Mouse (Mus musculus) WW6 (cell line): ENCODE data around the gene Cep95.
"Not testable (repeated sequence)": the region's sequence is repeated elsewhere in the genome, so short reads cannot be mapped to it uniquely, and the experiment has no call there.

Source experiments
- DNase-seq: peaks from one replicate; pipeline ENCODE4 v3.0.0-alpha.2; 2013; ENCODE audit warnings: low read depth, low spot score

Cep95 gene

GRCm38 (mm10) chr11:106788775-106789459 is at the start of gene Cep95, which contains the start of gene Ddx5:
Gene Cep95 (plus strand): TSS chr11:106789252.
Gene Ddx5 (minus strand): TSS chr11:106789185.
- peak; percentile 99 for DNase-seq

DNA sequence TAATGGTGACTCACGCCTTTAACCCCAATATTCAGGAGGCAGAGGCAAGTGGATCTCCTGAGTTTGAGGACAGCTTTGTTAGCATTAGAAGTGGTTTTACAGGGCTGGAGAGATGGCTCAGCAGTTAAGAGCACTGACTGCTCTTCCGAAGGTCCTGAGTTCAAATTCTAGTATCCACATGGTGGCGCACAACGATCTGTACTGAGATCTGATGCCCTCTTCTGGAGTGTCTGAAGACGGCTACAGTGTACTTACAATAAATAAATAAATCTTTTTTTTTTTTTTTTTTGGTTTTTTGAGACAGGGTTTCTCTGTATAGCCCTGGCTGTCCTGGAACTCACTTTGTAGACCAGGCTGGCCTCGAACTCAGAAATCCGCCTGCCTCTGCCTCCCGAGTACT is 48.3 kb upstream of the Cep95 start:
- not testable (repeated sequence) for DNase-seq

- no peak for DNase-seq
These were observed 47.8 kb upstream of the Cep95 start for GRCm38 (mm10) chr11:106741232-106741631.

DNA sequence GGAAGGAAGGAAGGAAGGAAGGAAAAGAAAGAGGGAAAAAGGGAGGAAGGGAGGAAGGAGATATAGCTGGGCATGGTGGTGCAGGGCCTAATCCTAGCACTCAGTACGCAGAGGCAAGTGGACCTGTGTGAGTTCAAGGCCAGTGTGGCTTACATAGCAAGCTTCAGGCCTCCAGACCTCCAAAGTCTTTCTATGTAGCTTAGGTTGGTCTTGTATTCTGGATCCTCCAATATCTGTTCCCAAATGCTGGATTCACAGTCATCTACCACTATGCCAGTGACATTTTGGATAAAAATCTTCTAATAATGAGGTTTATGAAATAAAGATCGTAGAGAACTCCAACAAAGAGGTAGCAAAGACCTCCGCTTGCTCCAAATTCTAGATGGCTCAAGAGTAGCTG is 47.2 kb upstream of the Cep95 start:
- no peak for DNase-seq

- DNase-seq: no peak
These were observed 46.6 kb upstream of the Cep95 start for GRCm38 (mm10) chr11:106742388-106742841.

GRCm38 (mm10) chr11:106744949-106745348 is 44.1 kb upstream of the Cep95 start:
- no peak for DNase-seq

DNA sequence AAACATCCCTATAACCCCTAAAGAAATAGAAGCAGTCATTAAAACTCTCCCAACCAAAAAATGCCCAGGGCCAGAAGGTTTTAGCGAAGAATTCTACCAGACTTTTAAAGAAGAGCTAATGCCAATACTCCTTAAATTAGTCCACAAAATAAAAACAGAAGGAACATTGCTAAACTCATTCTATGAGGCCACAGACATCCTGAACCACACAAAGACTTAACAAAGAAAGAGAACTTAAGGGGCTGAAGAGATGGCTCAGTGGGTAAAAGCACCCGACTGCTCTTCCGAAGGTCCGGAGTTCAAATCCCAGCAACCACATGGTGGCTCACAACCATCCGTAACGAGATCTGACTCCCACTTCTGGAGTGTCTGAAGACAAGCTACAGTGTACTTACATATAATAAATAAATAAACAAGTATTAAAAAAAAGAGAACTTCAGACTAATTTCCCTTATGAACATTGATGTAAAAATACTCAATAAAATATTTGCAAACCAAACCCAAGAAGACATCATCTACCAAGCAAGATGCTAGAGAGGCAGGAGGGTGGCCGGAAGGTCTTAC is 39.4 kb upstream of the Cep95 start:
- DNase-seq: not testable (repeated sequence)

DNA sequence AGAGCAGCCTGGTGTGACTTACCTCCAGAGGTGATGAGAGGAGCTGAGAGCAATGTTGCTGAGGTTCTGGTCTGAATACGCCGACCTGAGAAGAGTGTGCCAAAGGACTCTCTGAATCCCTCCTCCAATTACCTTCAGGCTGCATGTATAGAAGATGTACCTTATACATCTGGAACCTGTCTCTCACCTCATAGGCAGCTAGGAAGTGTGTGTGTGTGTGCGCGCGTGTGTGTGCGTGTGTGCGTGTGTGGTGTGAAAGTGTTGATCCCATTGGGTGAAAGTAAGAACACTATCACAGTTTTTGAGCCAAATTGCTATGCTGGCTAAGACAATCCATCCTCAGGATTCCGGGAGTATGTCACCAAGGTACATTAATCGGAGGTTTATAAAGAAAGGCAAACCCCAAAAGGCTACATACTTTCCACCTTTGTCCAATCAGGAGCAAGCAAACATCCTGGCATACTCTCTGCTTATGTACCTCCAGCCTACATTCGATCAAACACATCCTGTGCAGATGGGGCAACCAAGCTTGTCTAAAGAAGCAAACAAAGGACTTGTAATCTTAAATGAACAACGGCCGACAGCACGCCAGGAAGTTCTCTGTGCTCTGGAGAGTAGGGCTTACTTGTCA is 38.8 kb upstream of the Cep95 start, which contains the start of gene Pecam1:
Pecam1 (minus strand) TSS at position 508 of the 631 bp plus-strand sequence.
- no peak for DNase-seq

DNA sequence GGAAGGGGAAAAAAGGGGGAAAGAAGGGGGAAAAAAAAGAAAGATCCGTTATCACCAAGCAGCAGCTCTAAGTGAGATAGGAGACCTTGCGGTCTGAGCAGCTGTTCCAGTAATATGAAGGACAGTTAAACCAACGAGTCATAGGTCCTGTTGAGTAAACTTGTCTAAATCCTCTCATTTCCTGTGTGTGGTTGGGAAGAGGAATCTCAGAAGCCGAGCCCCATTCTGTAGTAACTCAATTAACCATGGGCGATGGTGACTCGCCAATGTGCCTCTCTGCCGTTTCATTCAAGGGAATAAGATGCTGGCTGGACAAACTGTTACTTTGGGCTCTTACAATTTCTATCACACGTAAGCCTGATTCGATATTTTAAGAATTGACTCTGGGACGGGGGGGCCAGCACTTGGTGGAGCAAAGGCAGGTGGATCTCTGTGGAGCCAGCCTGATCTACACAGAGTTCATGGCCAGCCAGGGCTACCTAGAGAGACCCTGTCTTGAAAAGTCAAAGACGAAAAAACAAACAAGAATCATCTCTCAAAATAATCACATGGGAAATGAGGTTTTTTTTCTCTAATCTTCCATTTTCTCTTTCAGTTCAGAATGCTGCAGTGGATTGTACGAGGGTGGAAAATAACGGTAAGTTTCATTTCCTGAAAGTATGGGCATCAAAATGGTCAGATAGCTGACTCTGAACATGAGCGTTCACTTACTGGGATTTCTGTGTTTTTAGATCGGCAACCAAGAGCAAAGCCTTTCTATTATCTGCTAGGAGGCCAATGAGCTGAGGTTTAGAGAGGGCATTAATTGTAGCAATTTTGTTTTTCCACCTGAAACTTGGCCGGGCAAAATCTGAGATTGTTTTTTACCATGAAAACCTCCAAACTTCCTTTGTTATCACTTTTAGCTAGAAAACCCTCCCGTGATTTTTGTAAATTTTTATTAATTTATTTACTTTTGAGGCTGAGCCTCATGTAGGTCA is 37.7 kb upstream of the Cep95 start, which contains the start of gene Milr1:
Milr1 (plus strand) TSS at position 188 of the 980 bp plus-strand sequence.
- no peak for DNase-seq

DNA sequence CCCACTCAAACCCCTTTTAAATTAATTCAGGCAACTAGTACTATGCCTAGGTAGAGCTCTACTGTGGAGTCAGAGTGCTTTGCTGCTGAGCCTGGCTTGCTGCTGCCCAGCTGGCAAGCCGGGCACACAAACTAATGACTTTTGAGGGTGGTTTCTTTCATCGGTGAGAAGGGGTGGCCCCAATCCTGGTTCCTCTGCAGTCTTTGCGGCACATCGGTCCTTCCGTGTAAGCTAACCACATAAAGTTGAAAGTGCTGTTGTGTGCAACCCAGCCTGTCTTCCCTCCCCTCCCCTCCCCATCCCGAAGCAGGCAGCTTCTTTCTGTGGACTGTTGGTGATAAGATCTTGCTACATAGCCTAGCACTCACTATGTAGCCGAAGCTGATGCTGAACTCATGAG is 36.9 kb upstream of the Cep95 start:
- no peak for DNase-seq

DNA sequence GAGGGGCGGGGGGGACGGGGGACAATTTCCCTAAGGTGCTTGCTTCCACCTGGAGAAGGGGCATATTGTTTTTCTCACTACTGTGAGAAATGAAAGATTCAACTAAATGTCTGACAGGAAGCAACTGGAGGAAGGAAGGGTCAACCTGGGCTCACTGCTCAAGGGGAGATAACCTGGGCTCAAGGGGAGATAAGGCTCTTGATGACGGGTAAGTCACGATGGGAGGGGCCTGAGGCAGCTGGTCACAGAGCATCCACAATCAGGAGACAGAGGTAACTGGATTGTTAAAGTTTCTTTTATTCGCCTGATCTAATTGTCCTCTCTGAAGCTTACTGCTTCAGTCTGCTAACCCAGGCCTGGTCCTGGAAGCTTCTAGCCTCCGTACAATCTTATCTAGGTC is 35.7 kb upstream of the Cep95 start:
- DNase-seq: no peak

DNA sequence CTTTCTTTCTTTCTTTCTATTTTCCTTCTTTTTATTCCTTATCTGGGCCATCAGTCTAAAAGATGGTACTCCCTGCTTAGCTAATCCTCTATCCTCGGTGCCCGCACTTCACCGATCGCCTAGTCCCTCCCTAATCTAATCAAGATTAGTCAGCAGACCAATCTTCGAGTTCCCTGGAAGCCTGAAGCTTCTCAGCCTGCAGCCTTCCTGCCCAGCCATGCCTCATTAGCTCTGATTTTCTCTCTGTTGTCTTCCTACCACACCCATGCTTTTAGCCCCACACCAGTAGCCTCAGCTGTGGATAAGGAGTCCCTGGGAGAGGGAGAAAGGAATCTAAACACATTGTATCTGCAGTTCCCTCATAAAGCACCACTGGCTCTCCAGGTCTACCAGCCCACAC is 33.5 kb upstream of the Cep95 start:
- no peak for DNase-seq

DNA sequence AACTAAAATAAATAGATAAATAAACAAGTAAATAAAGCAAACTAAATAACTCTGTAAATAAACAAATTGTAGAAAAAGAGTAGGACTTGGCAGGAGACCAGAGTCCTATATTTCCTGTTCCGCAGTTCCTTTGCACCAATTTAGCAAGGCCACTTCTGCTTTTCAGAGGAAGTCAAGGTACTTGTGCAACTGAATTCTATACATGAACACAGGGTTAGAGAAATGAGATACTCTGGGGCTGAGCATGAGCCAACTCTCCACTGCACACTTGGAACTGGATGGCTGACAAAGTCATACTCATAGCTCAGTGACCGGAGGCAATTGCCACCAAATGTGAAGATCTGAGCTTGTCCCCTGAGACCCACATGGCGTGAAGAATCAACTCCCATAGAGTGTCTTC is 30.0 kb upstream of the Cep95 start:
- DNase-seq: no peak

GRCm38 (mm10) chr11:106760511-106760910 is 28.5 kb upstream of the Cep95 start:
- no peak for DNase-seq

- DNase-seq: no peak
These were observed 26.8 kb upstream of the Cep95 start for GRCm38 (mm10) chr11:106762139-106762799.

DNA sequence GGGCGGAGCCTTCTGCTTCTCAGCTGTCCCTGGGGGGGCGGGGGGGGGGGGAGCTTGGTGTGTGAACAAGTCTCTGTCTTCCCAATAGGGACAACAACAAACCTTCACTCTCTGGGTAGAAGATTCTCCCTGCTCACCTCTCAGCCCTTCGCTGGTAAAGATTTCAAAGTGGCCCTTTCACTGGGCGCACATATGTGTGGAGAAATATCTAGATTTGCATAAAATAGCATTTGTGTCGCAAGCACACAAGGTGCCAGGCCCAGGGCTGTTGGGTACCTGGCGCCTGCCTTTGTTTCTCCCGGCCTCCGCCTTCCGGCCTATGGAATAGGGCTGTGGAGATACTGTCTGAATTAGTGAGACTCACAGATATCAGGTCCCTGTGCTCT is 26.3 kb upstream of the Cep95 start:
- no peak for DNase-seq

DNA sequence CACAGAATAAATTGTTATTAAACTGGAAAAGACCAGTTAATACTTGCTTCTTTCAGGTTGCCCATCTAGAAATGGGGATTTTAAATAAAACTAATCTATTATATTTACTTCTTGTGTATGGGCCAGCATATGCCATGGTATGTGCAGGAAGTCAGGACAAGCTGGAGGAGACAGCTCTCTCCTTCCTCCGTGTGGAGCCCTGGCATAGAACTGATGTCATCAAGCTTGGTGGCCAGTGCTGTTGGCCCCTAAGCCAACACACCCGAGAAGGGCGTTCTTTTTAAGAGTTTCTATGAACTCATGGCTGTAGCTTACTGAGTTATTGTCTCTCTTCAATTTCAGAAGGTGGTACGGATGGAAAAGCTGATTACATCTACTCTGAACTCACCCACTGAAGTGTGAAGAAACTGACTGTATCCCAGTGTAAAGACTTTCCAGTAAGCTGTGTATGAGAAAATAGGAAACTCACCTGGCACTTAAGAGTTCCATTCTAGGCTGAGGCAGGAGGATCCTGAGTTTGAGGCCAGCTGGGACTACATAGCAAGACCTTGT is 22.4 kb upstream of the Cep95 start:
- no peak for DNase-seq

DNA sequence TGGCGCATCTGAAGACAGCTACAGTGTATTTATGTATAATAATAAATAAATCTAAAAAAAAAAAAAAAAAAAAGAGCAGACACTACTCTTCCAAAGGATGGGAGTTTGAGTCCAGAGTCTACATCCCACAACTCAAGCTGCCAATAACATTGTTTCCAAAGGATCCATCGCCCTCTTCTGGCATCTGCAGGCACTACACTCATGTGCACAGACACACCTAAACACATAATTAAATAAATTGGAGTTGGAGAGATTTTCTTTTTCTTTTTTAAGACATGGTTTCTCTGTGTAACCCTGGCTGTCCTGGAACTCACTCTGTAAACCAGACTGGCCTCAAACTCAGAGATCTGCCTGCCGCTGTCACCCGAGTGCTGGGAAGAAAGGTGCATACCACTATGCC is 21.5 kb upstream of the Cep95 start:
- DNase-seq: no peak

GRCm38 (mm10) chr11:106770195-106770974 is 18.7 kb upstream of the Cep95 start:
- no peak for DNase-seq

- no peak for DNase-seq
These were observed 16.0 kb upstream of the Cep95 start for GRCm38 (mm10) chr11:106773061-106773460.
